In genomic region chr2:4368544-4368943, GRCm38 (mm10) we compare ENCODE assay signal across 22 mouse cellular contexts.
DNase-seq lines count a peak whose midpoint lies in the region; ATAC-seq lines count a peak whose summit lies in the region.
"Had no signal": no experiment of that assay in that cellular context is flagged by ENCODE, and none has a peak within 500 bp of the region (broad histone marks: within the 10 kb centered on the region; RNA-seq: fewer than 3 reads in every experiment).

No protein-coding gene starts in this region.

- H3K9ac ChIP-seq in forebrain, embryonic 14.5 days (ENCODE audit: low read length): no peak overlapping the region
- H3K9ac ChIP-seq in intestine, embryonic 15.5 days: no peak overlapping the region
- H3K9ac ChIP-seq: embryonic facial prominence, embryonic 12.5 days; kidney, embryonic 15.5 days; liver, embryonic 13.5 days; lung, embryonic 14.5 days; midbrain, embryonic 12.5 days; neural tube, embryonic 15.5 days had no signal

- no peaks in the 10 kb centered on the region for H3K36me3 ChIP-seq in forebrain, embryonic 14.5 days (ENCODE audit: control insufficient read depth, insufficient read depth, low read length)
- no peaks in the 10 kb centered on the region for H3K36me3 ChIP-seq in forebrain, embryonic 10.5 days (replicated peaks)
- no peaks in the 10 kb centered on the region for H3K36me3 ChIP-seq in intestine, embryonic 15.5 days
- H3K36me3 ChIP-seq: hindbrain, embryonic 10.5 days; kidney, embryonic 15.5 days; liver, embryonic 13.5 days; midbrain, embryonic 12.5 days; neural tube, embryonic 15.5 days had no signal

- H3K4me3 ChIP-seq in forebrain, embryonic 14.5 days (ENCODE audit: low read depth, low read length): no peak overlapping the region
- no peak overlapping the region for H3K4me3 ChIP-seq in forebrain, embryonic 10.5 days
- no peak overlapping the region for H3K4me3 ChIP-seq in intestine, embryonic 15.5 days (replicated peaks)
- H3K4me3 ChIP-seq: embryonic facial prominence, embryonic 12.5 days; hindbrain, embryonic 10.5 days; kidney, embryonic 15.5 days; liver, embryonic 13.5 days; midbrain, embryonic 12.5 days; neural tube, embryonic 15.5 days had no signal

- H3K27ac ChIP-seq in forebrain, embryonic 14.5 days (ENCODE audit: low read depth, low read length): no peak overlapping the region
- H3K27ac ChIP-seq in forebrain, embryonic 10.5 days: no peak overlapping the region
- H3K27ac ChIP-seq in intestine, embryonic 15.5 days: no peak overlapping the region
- H3K27ac ChIP-seq: embryonic facial prominence, embryonic 12.5 days; hindbrain, embryonic 10.5 days; hindbrain, postnatal 0 days; kidney, embryonic 15.5 days; liver, embryonic 13.5 days; midbrain, embryonic 12.5 days; neural tube, embryonic 15.5 days had no signal

- H3K9me3 ChIP-seq in forebrain, embryonic 14.5 days (replicated peaks; ENCODE audit: control insufficient read depth, low read length): no peaks in the 10 kb centered on the region
- H3K9me3 ChIP-seq in forebrain, embryonic 10.5 days: no peaks in the 10 kb centered on the region
- H3K9me3 ChIP-seq in intestine, embryonic 15.5 days: no peaks in the 10 kb centered on the region
- H3K9me3 ChIP-seq: embryonic facial prominence, embryonic 12.5 days; hindbrain, embryonic 10.5 days; kidney, embryonic 15.5 days; liver, embryonic 13.5 days; midbrain, embryonic 12.5 days; neural tube, embryonic 15.5 days had no signal

- peak; percentile 47 for DNase-seq in forebrain, embryonic 14.5 days (ENCODE audit: low spot score)
- no peak for DNase-seq in forebrain, embryonic 10.5 days (ENCODE audit: extremely low spot score, low spot score)
- peak; percentile 30 to 34 for DNase-seq in layer of hippocampus, adult 8-10 months (ENCODE audit: low spot score in 2 of 2)
- DNase-seq in layer of hippocampus, adult 9-10 months (ENCODE audit: low spot score): no peak
- peak; percentile 50 for DNase-seq in layer of hippocampus, adult 9-11 months
- no peak for DNase-seq in cerebellum, postnatal 36 days
- DNase-seq: adrenal gland, postnatal 36 days; cerebellum, adult 18-20 months; cerebellum, postnatal 14 days; kidney, adult 11 months; kidney, postnatal 36 days; liver, embryonic 13.5 days; lung, embryonic 14.5 days; thymus, postnatal 36 days had no signal

- H3K4me2 ChIP-seq in forebrain, embryonic 14.5 days (ENCODE audit: low read length): no peak overlapping the region
- H3K4me2 ChIP-seq in intestine, embryonic 15.5 days (replicated peaks): no peak overlapping the region
- H3K4me2 ChIP-seq: embryonic facial prominence, embryonic 12.5 days; heart, embryonic 11.5 days; kidney, embryonic 15.5 days; liver, embryonic 13.5 days; lung, embryonic 14.5 days; midbrain, embryonic 12.5 days; neural tube, embryonic 15.5 days had no signal

- ATAC-seq in forebrain, embryonic 14.5 days: no peak; the same call in 1 of the 2 replicates
- no peak for ATAC-seq in intestine, embryonic 15.5 days
- ATAC-seq: hindbrain, postnatal 0 days had no signal

- H3K4me1 ChIP-seq in forebrain, embryonic 14.5 days (ENCODE audit: control insufficient read depth, insufficient read depth, low read length): peaks cover 3% of the 10 kb centered on the region
- H3K4me1 ChIP-seq in forebrain, embryonic 10.5 days: no peaks in the 10 kb centered on the region
- no peaks in the 10 kb centered on the region for H3K4me1 ChIP-seq in intestine, embryonic 15.5 days (replicated peaks)
- H3K4me1 ChIP-seq: liver, embryonic 13.5 days; midbrain, embryonic 12.5 days; neural tube, embryonic 15.5 days had no signal

- WGBS in forebrain, embryonic 14.5 days: 79% methylated on average over 6 of the region's 6 CpGs
- 91% methylated on average over 6 of the region's 6 CpGs for WGBS in forebrain, embryonic 10.5 days
- 87% methylated on average over 6 of the region's 6 CpGs for WGBS in intestine, embryonic 15.5 days

- no peaks in the 10 kb centered on the region for H3K27me3 ChIP-seq in forebrain, embryonic 14.5 days (replicated peaks; ENCODE audit: control insufficient read depth, insufficient read depth, low read length)
- H3K27me3 ChIP-seq in forebrain, embryonic 10.5 days (ENCODE audit: poor library complexity, severe bottlenecking): no peaks in the 10 kb centered on the region
- H3K27me3 ChIP-seq in intestine, embryonic 15.5 days (replicated peaks): no peaks in the 10 kb centered on the region
- H3K27me3 ChIP-seq: embryonic facial prominence, embryonic 12.5 days; kidney, embryonic 15.5 days; liver, embryonic 13.5 days; midbrain, embryonic 12.5 days; neural tube, embryonic 15.5 days had no signal

Comparison
In these comparisons a context has a peak if more than half of its experiments do, and no peak if none do; other contexts are left out.
1. DNase-seq: peak in forebrain, embryonic 14.5 days (single experiment), layer of hippocampus, adult 8-10 months (2 of 2) and layer of hippocampus, adult 9-11 months (single experiment); none in forebrain, embryonic 10.5 days (single experiment), layer of hippocampus, adult 9-10 months (single experiment) and cerebellum, postnatal 36 days (0 of 2).